Mouse (Mus musculus) liver, embryonic 13.5 days (tissue): ENCODE data around the gene Prkce. TPM values are rescaled to one million over a fixed set of nuclear protein-coding genes. Genes with fewer than 3 reads are reported as not detected.
A peak's percentile ranks its signal among the peaks of the same experiment; 100 is the strongest.

Experiments
- ATAC-seq: fragments of 200-750 bp; cut with Nextera tagmentation; 2 replicates; pipeline ENCODE4 v1.8.0; 2017; ENCODE audit warnings: low read depth, mild to moderate bottlenecking, moderate number of reproducible peaks, moderate library complexity
- DNase-seq: peaks from one replicate; pipeline ENCODE4 v3.0.0; 2022
- H3K27ac ChIP-seq: fragments of 300-500 bp; sonication (generic); 2 replicates; pipeline ENCODE4 v1.5.1; 2015; ENCODE audit warnings: moderate library complexity, mild to moderate bottlenecking, inconsistent platforms
- H3K27me3 ChIP-seq: fragments of 300-500 bp; sonication (generic); 2 replicates; pipeline ENCODE4 v1.6.1; 2015; ENCODE audit warnings: mild to moderate bottlenecking, inconsistent platforms
- H3K36me3 ChIP-seq: fragments of 300-500 bp; sonication (generic); 2 replicates; pipeline ENCODE4 v1.6.1; 2015; ENCODE audit warnings: mild to moderate bottlenecking, inconsistent platforms
- H3K4me1 ChIP-seq: fragments of 300-500 bp; sonication (generic); replicated peaks from 2 replicates; pipeline ENCODE4 v1.6.1; 2015; ENCODE audit warnings: inconsistent platforms
- H3K4me2 ChIP-seq: fragments of 300-500 bp; sonication (generic); 2 replicates; pipeline ENCODE4 v1.6.1; 2015; ENCODE audit warnings: inconsistent platforms, mild to moderate bottlenecking, moderate library complexity
- H3K4me3 ChIP-seq: fragments of 300-500 bp; sonication (generic); replicated peaks from 2 replicates; pipeline ENCODE4 v1.5.1; 2015; ENCODE audit warnings: mild to moderate bottlenecking, inconsistent platforms
- H3K9ac ChIP-seq: fragments of 300-500 bp; sonication (generic); 2 replicates; pipeline ENCODE4 v1.6.1; 2015; ENCODE audit warnings: mild to moderate bottlenecking, inconsistent platforms
- H3K9me3 ChIP-seq: fragments of 300-500 bp; sonication (generic); replicated peaks from 2 replicates; pipeline ENCODE4 v1.6.1; 2016; ENCODE audit warnings: inconsistent platforms
- WGBS: fragments of 180-500 bp; shearing (Covaris S2); methylation state at CpG from one replicate; pipeline ENCODE4 v1.1.7; 2015; ENCODE audit not compliant: insufficient replicate concordance; 5-methylcytosine and 5-hydroxymethylcytosine counted together
- polyA plus RNA-seq: library from polyadenylated mRNA; unstranded; fragments of >200 nt; fragmentation: Nextera tagmentation; extraction: Ambion mirVana; gene quantifications from 2 replicates; pipeline ENCODE4 v1.2.1, GENCODE M21; 2015

The Prkce gene
- polyA plus RNA-seq, 1 experiment from 2014 or later, result 0.90 TPM

DNA sequence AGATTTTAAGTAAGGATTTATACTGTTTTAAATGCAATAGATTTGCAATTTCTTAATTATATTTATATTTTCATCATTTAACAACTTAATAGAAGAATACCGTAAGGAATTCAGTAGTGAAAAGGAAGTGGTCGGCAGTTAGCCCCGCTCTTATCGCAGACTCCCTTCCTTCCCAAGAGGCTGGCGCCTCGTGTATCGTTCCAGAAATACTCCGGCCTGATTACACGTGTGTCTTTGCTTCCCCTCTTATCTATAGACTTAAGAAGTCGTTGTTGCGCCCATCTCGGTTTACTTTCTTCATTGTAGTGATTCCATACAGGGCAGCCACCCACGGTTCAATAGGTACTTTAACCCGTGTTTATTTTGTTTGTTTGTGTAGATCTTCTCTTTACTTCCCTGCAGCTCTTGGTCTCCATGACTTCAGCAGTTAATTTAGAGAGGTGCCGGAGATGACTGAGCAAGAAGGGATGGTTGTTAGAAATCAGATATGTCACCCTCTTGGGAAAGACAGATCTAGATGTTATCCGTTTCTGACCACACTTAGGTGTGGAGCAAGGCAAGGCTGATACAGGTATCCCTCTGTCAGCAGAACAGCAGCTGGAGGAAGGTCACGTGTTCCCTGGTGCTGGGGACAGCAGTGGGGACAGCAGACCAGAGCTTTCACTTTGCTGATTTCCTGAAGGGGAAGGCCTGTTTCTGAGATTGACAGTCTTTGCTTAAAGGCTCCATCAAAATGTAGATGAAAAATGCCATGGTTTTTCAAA lies 40.7 kb downstream of the Prkce start:
- DNase-seq (no peak), ATAC-seq (peak; percentile 54)
- WGBS, result 8% methylated on average over 17 of the region's 17 CpGs
- Histone ChIP-seq H3K4me3 (no peak overlapping the region), H3K4me1 (peaks cover 26% of the 10 kb centered on the region), H3K4me2 (peak overlapping the region; percentile 17; the same call in 1 of the 2 replicates), H3K9me3 (no peaks in the 10 kb centered on the region), H3K27me3 (no peaks in the 10 kb centered on the region), H3K36me3 (no peaks in the 10 kb centered on the region), H3K27ac (no peak overlapping the region), H3K9ac (no peak overlapping the region)

DNA sequence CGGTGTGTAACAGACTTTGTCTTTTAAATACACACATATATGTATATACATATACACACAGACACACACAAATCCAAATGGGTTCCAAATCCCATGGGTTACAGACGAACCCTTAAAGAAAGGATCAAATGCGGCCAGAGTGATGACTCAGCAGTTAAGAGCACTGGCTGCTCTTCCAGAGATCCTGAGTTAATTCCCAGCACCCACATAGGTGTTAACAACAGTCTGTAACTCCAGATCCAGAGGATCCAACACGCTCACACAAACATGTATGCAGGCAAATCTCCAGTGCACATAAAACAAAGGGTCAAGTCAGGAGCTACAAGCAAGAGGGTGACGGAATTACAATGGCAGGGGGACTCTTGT lies 41.2 kb downstream of the Prkce start:
- no peaks in the 10 kb centered on the region for H3K27me3 ChIP-seq
- H3K36me3 ChIP-seq, result no peaks in the 10 kb centered on the region
- ATAC-seq (no peak), DNase-seq (no peak)
- H3K4me3 ChIP-seq, result no peak overlapping the region
- no peak overlapping the region for H3K9ac ChIP-seq
- peaks cover 22% of the 10 kb centered on the region for H3K4me1 ChIP-seq
- no peak overlapping the region for H3K27ac ChIP-seq
- H3K4me2 ChIP-seq, result no peak overlapping the region
- WGBS, result 57% methylated on average over 5 of the region's 5 CpGs
- H3K9me3 ChIP-seq, result no peaks in the 10 kb centered on the region

GRCm38 (mm10) chr17:86209680-86210251 lies 42.2 kb downstream of the Prkce start:
- Histone ChIP-seq H3K4me3 (no peak overlapping the region), H3K9me3 (no peaks in the 10 kb centered on the region), H3K36me3 (no peaks in the 10 kb centered on the region), H3K27me3 (no peaks in the 10 kb centered on the region), H3K9ac (no peak overlapping the region), H3K4me2 (no peak overlapping the region), H3K4me1 (peaks cover 24% of the 10 kb centered on the region), H3K27ac (no peak overlapping the region)
- no peak for ATAC-seq
- no peak for DNase-seq
- 64% methylated on average over 13 of the region's 13 CpGs for WGBS

GRCm38 (mm10) chr17:86212204-86212603 lies 44.6 kb downstream of the Prkce start:
- no peak for DNase-seq
- H3K36me3 ChIP-seq, result no peaks in the 10 kb centered on the region
- H3K9ac ChIP-seq, result no peak overlapping the region

GRCm38 (mm10) chr17:86214285-86214684 lies 46.7 kb downstream of the Prkce start:
- no peaks in the 10 kb centered on the region for H3K9me3 ChIP-seq
- H3K4me2 ChIP-seq, result no peak overlapping the region
- H3K27ac ChIP-seq, result no peak overlapping the region
- H3K9ac ChIP-seq, result no peak overlapping the region
- WGBS, result 36% methylated on average over 9 of the region's 9 CpGs
- no peaks in the 10 kb centered on the region for H3K27me3 ChIP-seq
- H3K36me3 ChIP-seq, result no peaks in the 10 kb centered on the region
- no peak overlapping the region for H3K4me3 ChIP-seq
- DNase-seq (no peak), ATAC-seq (no peak)
- peaks cover 5% of the 10 kb centered on the region; the same call in 1 of the 2 replicates for H3K4me1 ChIP-seq

More at GRCm38 (mm10) chr17:86212204-86212603, 44.6 kb downstream of the Prkce start:
- ATAC-seq, result no peak
- Histone ChIP-seq H3K4me2 (no peak overlapping the region), H3K4me3 (no peak overlapping the region), H3K27me3 (no peaks in the 10 kb centered on the region), H3K27ac (no peak overlapping the region), H3K9me3 (no peaks in the 10 kb centered on the region), H3K4me1 (peaks cover 17% of the 10 kb centered on the region)
- 73% methylated on average over 3 of the region's 3 CpGs for WGBS

- no peaks in the 10 kb centered on the region for H3K27me3 ChIP-seq
- ATAC-seq (no peak), DNase-seq (no peak)
- no peak overlapping the region for H3K9ac ChIP-seq
- H3K27ac ChIP-seq, result no peak overlapping the region
- H3K9me3 ChIP-seq, result no peaks in the 10 kb centered on the region
- no peaks in the 10 kb centered on the region for H3K36me3 ChIP-seq
- H3K4me2 ChIP-seq, result no peak overlapping the region
- H3K4me1 ChIP-seq, result peaks cover 5% of the 10 kb centered on the region; the same call in 1 of the 2 replicates
- no peak overlapping the region for H3K4me3 ChIP-seq
- WGBS, result 62% methylated on average over 14 of the region's 14 CpGs
Measured at GRCm38 (mm10) chr17:86214741-86215140, 47.2 kb downstream of the Prkce start.

DNA sequence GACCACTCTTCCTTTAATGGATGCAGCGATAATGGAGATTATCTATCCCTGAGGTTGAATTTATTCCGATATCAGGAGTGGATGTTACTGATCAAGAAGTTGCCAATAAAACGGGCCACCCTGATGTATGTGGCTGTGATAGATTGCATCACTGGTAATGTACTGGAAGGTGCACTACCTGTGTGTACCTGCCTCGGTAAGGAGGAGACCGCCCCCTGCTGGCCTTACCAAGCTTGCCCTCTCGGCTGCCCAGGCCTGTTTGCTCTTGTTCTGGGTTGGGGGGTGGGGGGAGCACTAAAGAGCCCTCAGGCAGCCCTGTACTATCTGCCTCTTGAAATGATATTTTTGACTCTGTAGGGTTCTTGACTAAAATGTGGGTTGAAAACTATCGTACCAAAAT lies 48.2 kb downstream of the Prkce start:
- 59% methylated on average over 7 of the region's 7 CpGs for WGBS
- H3K4me1 ChIP-seq, result 0 out of 2 replicates have a peak, but pooled peaks cover 2% of the 10 kb centered on the region
- H3K27ac ChIP-seq, result no peak overlapping the region
- no peak for ATAC-seq
- no peaks in the 10 kb centered on the region for H3K36me3 ChIP-seq
- H3K4me3 ChIP-seq, result no peak overlapping the region
- no peak overlapping the region for H3K9ac ChIP-seq
- no peak overlapping the region for H3K4me2 ChIP-seq
- peak; percentile 29 for DNase-seq
- H3K27me3 ChIP-seq, result no peaks in the 10 kb centered on the region
- no peaks in the 10 kb centered on the region for H3K9me3 ChIP-seq

DNA sequence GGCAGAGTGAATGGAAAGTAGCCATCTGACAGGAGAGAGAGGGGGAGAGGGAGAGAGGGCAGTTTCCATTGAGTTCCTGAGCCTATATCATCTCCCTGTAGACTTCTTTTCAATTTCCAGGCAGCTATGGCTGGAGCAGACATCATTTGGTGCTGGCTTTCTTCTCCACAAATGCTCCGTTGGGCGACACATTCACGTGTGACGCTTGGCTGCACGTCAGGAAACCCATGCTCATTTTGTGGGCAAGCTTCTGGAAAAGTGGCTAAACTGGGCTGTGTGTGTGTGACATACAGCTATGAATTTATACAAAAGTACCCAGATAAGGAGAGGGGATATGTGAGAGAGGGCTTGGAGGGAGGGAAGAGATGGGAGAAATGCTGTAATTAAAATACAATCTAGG lies 49.9 kb downstream of the Prkce start:
- Histone ChIP-seq H3K4me2 (no peak overlapping the region), H3K9me3 (no peaks in the 10 kb centered on the region), H3K27me3 (no peaks in the 10 kb centered on the region), H3K36me3 (no peaks in the 10 kb centered on the region), H3K27ac (no peak overlapping the region), H3K9ac (no peak overlapping the region), H3K4me3 (no peak overlapping the region), H3K4me1 (0 out of 2 replicates have a peak, but pooled peaks cover 2% of the 10 kb centered on the region)
- no peak for DNase-seq
- ATAC-seq, result no peak
- WGBS, result 68% methylated on average over 5 of the region's 5 CpGs

GRCm38 (mm10) chr17:86218553-86218952 lies 51.0 kb downstream of the Prkce start:
- H3K36me3 ChIP-seq, result no peaks in the 10 kb centered on the region
- no peak overlapping the region for H3K27ac ChIP-seq
- WGBS, result 56% methylated on average over 11 of the region's 11 CpGs
- no peaks in the 10 kb centered on the region for H3K27me3 ChIP-seq
- no peak overlapping the region for H3K4me2 ChIP-seq
- 0 out of 2 replicates have a peak, but pooled peaks cover 2% of the 10 kb centered on the region for H3K4me1 ChIP-seq
- no peaks in the 10 kb centered on the region for H3K9me3 ChIP-seq
- H3K4me3 ChIP-seq, result no peak overlapping the region
- ATAC-seq (no peak), DNase-seq (no peak)
- no peak overlapping the region for H3K9ac ChIP-seq

DNA sequence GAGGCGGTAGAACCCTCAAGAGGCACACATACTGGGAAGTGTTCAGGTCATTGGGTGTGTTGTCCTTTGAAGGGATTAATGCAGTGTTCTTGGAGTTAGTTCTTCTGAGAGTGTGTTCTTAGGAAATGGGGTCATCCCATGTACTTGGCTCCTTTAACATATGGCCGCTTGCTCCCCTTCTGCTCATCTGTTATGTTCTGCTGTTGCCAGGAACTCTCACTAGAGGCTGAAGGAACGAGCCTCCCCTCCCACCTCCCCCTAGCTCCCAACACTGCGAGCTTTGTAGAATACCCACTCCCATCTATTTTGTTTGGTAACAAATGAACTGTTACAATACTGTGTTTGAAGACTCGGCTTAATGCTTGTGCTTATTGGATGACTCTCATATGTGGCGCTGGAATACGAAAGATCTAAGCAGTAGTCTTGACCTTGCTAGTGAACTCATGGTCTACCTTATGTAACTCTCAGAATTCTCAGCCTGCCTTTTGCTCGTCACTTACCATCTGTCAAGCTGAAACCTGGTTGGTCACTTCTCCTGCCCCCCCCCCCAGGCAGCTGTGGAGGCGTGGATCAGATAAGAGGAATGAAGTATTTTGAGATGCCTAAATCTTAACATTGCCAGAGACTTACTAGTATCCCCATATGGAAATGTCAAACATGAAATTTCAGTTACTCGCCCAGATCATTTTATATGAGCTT lies 58.1 kb downstream of the Prkce start:
- H3K4me3 ChIP-seq, result no peak overlapping the region
- no peak for ATAC-seq
- no peaks in the 10 kb centered on the region for H3K4me1 ChIP-seq
- DNase-seq, result no peak
- WGBS, result 68% methylated on average over 10 of the region's 10 CpGs
- H3K4me2 ChIP-seq, result no peak overlapping the region
- H3K9ac ChIP-seq, result no peak overlapping the region
- H3K9me3 ChIP-seq, result no peaks in the 10 kb centered on the region
- no peaks in the 10 kb centered on the region for H3K36me3 ChIP-seq
- H3K27ac ChIP-seq, result no peak overlapping the region
- no peaks in the 10 kb centered on the region for H3K27me3 ChIP-seq

DNA sequence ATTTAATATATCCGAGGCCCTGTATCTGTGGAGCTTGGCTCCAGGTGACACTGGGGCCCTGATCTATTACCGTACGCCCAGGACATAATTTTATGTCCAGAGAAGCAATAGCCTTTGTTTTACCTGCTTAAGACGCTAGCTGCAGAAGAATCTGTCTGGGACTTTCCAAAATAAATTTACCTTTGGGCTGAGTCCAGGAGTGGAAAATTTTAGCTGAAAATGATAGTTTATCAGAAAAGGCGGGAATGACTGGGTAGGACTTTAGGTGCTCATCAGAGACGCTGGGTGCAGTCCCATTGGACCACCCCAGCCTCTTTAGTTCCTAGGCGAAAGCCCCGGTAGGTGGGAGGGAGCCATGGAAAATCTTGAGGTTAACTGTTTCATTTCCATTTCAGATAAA lies 58.6 kb downstream of the Prkce start:
- 62% methylated on average over 8 of the region's 8 CpGs for WGBS
- ATAC-seq (no peak), DNase-seq (no peak)
- Histone ChIP-seq H3K27me3 (no peaks in the 10 kb centered on the region), H3K4me1 (no peaks in the 10 kb centered on the region), H3K4me3 (no peak overlapping the region), H3K9ac (no peak overlapping the region), H3K27ac (no peak overlapping the region), H3K4me2 (no peak overlapping the region), H3K9me3 (no peaks in the 10 kb centered on the region), H3K36me3 (no peaks in the 10 kb centered on the region)
